Mouse (Mus musculus) neural tube, embryonic 13.5 days (tissue): ENCODE results near the gene Cabp4. TPM values are rescaled to one million over a fixed set of nuclear protein-coding genes. Genes with fewer than 3 reads are reported as not detected.
A peak's percentile ranks its signal among the peaks of the same experiment; 100 is the strongest.

Experiments used
- ATAC-seq: fragments of 200-750 bp; cut with Nextera tagmentation; 2 replicates; pipeline ENCODE4 v1.8.0; 2017; ENCODE audit warnings: low read depth, mild to moderate bottlenecking, moderate TSS enrichment, moderate library complexity
- H3K27ac ChIP-seq: fragments of 300-500 bp; sonication (generic); replicated peaks from 2 replicates; pipeline ENCODE4 v1.5.1; 2015; ENCODE audit warnings: moderate library complexity, mild to moderate bottlenecking, inconsistent platforms
- H3K27me3 ChIP-seq: fragments of 300-500 bp; sonication (generic); 2 replicates; pipeline ENCODE4 v1.6.1; 2015; ENCODE audit warnings: mild to moderate bottlenecking, inconsistent platforms
- H3K36me3 ChIP-seq: fragments of 300-500 bp; sonication (generic); 2 replicates; pipeline ENCODE4 v1.6.1; 2015; ENCODE audit warnings: mild to moderate bottlenecking, inconsistent platforms
- H3K4me1 ChIP-seq: fragments of 300-500 bp; sonication (generic); replicated peaks from 2 replicates; pipeline ENCODE4 v1.6.1; 2015; ENCODE audit warnings: inconsistent platforms
- H3K4me2 ChIP-seq: fragments of 300-500 bp; sonication (generic); 2 replicates; pipeline ENCODE4 v1.6.1; 2015; ENCODE audit warnings: inconsistent platforms, mild to moderate bottlenecking, moderate library complexity
- H3K4me3 ChIP-seq: fragments of 300-500 bp; sonication (generic); 2 replicates; pipeline ENCODE4 v1.5.1; 2015; ENCODE audit warnings: mild to moderate bottlenecking, inconsistent platforms
- H3K9ac ChIP-seq: fragments of 300-500 bp; sonication (generic); 2 replicates; pipeline ENCODE4 v1.6.1; 2015; ENCODE audit warnings: moderate library complexity, mild to moderate bottlenecking, inconsistent platforms
- H3K9me3 ChIP-seq: fragments of 300-500 bp; sonication (generic); 2 replicates; pipeline ENCODE4 v1.6.1; 2016; ENCODE audit warnings: inconsistent platforms
- WGBS: fragments of 180-500 bp; shearing (Covaris S2); methylation state at CpG from one replicate; pipeline ENCODE4 v1.1.7; 2015; 5-methylcytosine and 5-hydroxymethylcytosine counted together
- polyA plus RNA-seq: library from polyadenylated mRNA; unstranded; fragments of >200 nt; fragmentation: Nextera tagmentation; extraction: Ambion mirVana; gene quantifications from 2 replicates; pipeline ENCODE4 v1.2.1, GENCODE M21; 2015

Cabp4 gene
- polyA plus RNA-seq, 1 experiment from 2014 or later: 0.14 TPM

DNA sequence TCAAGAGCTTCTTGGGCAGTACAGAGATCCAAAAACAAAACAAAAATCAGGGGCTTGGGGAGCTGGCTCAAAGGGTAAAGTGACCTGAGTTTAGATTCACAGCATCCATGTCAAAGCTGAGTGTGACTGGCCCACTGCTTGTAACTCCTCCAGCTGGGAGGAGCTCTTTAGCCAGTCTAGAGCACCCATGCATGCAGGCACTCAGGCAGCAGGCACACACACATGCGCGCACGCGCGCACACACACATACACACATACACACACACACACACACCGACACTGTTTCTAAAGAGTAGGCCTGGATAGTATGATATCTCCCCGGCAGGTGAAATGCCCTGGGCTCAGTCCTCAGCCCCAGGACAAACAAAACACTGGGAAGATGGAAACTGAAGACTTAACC, 26.8 kb downstream of the Cabp4 start:
- no peak overlapping the region for H3K9ac ChIP-seq
- peaks cover 12% of the 10 kb centered on the region for H3K4me1 ChIP-seq
- H3K27me3 ChIP-seq: no peaks in the 10 kb centered on the region
- no peak overlapping the region for H3K4me3 ChIP-seq
- no peaks in the 10 kb centered on the region for H3K9me3 ChIP-seq
- H3K4me2 ChIP-seq: no peak overlapping the region
- no peak for ATAC-seq
- H3K36me3 ChIP-seq: peaks cover 61% of the 10 kb centered on the region
- no peak overlapping the region for H3K27ac ChIP-seq
- 97% methylated on average over 7 of the region's 7 CpGs for whole genome bisulfite sequencing

DNA sequence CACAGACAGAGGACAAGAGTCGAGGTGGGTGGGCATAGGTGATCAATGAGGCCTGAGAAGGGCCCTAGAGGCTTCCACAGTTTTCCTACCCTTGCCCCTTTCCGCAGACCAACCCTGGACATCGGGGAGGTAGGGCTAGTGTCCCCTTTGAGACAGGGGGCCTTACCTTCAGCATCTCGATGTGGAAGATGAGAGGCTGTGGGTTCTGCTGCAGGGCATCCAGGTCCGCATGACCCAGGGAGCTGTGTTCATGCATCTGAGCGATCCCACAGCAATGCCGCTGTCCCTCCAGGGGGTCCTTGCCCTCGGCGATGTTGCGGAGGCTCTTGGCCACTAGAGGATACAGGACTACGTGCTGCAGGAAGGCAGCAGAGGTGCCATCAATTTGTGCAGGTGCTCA, 28.0 kb downstream of the Cabp4 start:
- Histone ChIP-seq H3K4me2 (no peak overlapping the region), H3K27ac (no peak overlapping the region), H3K27me3 (no peaks in the 10 kb centered on the region), H3K4me1 (peaks cover 11% of the 10 kb centered on the region), H3K9me3 (no peaks in the 10 kb centered on the region), H3K4me3 (no peak overlapping the region), H3K36me3 (peaks cover 73% of the 10 kb centered on the region), H3K9ac (no peak overlapping the region)
- no peak for ATAC-seq
- WGBS: 85% methylated on average over 11 of the region's 11 CpGs

DNA sequence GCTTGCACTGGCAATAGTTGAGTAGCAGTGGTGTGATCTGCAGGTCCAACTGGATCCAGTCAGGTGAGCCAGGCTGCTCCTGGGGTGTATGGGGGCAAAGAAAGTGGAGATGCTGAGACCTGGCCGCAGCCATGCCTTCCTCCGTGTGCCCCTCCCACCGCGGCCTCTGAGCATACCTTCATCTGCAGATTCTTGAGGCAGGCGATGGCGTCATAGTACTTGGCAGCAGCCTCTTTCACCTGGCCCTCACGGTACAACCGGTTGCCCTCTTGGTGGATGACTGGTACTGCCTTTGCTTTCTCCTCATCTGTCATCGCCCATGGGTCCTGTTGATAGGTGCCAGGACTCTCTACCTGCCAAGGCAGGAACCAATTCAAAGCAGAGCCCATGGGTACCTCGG, 28.7 kb downstream of the Cabp4 start:
- ATAC-seq: no peak
- no peak overlapping the region for H3K9ac ChIP-seq
- no peak overlapping the region for H3K4me3 ChIP-seq
- peaks cover 4% of the 10 kb centered on the region; the same call in 1 of the 2 replicates for H3K4me1 ChIP-seq
- H3K36me3 ChIP-seq: peaks cover 80% of the 10 kb centered on the region
- no peak overlapping the region for H3K4me2 ChIP-seq
- no peaks in the 10 kb centered on the region for H3K9me3 ChIP-seq
- no peak overlapping the region for H3K27ac ChIP-seq
- H3K27me3 ChIP-seq: no peaks in the 10 kb centered on the region
- 94% methylated on average over 10 of the region's 10 CpGs for WGBS

DNA sequence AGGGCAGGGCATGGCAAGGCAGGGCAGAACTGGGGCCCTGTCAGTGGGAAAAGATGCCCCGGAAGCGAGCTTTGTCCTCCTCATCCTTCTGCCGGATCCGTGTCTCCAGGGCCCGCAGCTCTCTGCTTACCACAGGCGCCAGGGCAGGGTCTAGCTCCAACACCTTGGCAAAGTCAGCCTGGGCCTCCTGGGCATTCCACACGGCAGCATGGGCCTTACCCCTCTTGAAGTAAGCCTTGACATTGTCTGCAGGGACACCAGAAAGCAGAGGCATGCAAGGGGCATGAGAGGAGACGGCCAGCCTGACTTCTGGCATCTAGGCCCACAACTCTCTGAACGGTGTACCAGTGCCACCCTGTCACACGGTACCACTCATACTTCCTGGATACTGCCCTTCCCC, 29.3 kb downstream of the Cabp4 start:
- Histone ChIP-seq H3K4me1 (no peaks in the 10 kb centered on the region), H3K9me3 (no peaks in the 10 kb centered on the region), H3K4me3 (no peak overlapping the region), H3K27ac (no peak overlapping the region), H3K36me3 (peaks cover 84% of the 10 kb centered on the region), H3K9ac (no peak overlapping the region), H3K4me2 (no peak overlapping the region), H3K27me3 (no peaks in the 10 kb centered on the region)
- no peak for ATAC-seq
- 89% methylated on average over 10 of the region's 10 CpGs for WGBS

DNA sequence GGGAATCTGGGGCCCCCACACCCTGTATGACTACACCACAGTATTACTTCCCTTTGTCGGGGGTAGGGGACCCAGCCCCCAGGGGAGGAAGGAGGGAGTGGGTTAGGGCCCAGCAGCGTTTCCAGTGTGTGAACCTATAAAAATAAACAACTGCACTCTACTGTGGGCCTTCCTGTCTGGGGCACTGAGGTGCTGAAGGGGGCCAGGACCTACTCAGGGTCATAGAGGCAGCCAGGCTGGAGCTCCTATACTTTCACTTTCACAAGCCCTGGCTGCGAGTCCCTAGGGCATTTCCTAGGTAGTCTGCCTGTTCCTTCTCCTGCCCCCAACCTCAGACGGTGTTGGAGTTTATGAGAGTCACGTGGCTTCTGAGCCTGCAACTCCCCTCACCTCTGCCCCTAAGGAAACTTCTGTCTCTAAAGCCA, 30.0 kb downstream of the Cabp4 start:
- Histone ChIP-seq H3K9ac (no peak overlapping the region), H3K4me3 (no peak overlapping the region), H3K27me3 (no peaks in the 10 kb centered on the region), H3K4me1 (no peaks in the 10 kb centered on the region), H3K4me2 (no peak overlapping the region), H3K9me3 (no peaks in the 10 kb centered on the region), H3K36me3 (peaks cover 91% of the 10 kb centered on the region), H3K27ac (no peak overlapping the region)
- no peak for ATAC-seq
- WGBS: 62% methylated on average over 5 of the region's 5 CpGs

DNA sequence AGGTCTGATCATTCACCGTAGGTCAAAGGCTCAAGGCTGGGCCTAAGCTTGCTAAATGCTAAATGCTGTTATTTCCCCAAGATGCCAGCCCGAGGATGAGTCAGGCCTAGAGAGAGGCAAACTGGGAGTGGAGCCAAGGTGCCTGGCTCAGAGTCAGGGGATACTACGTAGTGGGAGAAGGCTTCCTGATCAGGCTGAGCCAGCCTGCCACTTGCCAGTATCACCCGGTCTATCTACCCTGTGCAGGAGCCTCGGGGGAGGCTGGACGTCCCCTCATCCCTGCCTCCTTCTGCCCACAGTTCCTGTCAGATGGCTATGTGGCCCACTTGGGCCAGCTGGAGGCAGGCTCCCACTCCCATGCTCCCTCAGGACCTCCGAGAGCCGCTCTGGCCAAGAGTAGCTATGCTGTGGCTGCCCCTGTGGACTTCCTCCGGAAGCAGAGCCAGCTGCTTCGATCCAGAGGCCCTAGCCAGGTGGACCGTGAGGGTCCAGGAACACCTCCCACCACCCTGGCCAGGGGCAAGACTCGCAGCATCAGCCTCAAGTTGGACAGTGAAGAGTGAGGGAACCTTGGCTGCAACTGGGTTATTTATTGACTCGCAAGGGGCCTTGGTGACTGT, 30.5 kb downstream of the Cabp4 start:
- Histone ChIP-seq H3K9me3 (no peaks in the 10 kb centered on the region), H3K4me1 (no peaks in the 10 kb centered on the region), H3K27me3 (no peaks in the 10 kb centered on the region), H3K36me3 (peaks cover 91% of the 10 kb centered on the region), H3K27ac (no peak overlapping the region), H3K4me2 (no peak overlapping the region), H3K9ac (no peak overlapping the region), H3K4me3 (no peak overlapping the region)
- 81% methylated on average over 13 of the region's 13 CpGs for WGBS
- no peak for ATAC-seq

DNA sequence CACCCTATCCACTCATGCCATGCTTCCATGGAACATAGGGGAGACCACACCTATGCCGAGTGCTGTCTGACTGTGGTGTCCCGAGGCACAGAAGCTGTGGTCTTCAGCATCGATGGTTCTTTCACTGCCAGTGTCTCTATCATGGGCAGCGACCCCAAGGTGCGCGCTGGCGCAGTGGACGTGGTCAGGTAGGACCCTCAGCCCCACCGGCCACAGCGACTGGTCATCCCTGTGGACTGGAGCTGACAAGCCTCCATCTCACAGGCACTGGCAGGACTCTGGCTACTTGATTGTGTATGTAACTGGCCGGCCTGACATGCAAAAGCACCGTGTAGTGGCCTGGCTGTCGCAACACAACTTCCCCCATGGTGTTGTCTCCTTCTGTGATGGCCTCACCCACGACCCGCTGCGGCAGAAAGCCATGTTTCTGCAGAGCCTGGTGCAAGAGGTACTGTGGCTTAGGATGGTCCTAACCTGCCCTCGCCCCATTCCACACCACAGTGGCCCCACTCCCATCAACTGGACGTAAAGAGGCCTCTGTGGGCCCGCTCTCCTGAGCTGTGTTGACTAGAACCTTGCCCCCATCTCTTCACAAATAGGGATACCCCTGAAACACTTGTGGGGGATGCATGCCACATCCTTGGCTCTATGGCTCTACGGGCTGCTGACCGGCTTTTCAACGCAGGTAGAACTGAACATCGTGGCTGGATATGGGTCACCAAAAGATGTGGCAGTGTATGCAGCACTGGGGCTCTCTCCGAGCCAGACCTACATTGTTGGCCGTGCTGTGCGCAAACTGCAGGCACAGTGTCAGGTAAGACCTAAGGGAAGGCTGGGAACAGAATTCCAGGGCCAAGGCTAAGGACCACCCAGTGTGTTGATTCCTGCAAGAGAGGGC, 31.5 kb downstream of the Cabp4 start:
- Histone ChIP-seq H3K9me3 (no peaks in the 10 kb centered on the region), H3K27ac (no peak overlapping the region), H3K4me2 (no peak overlapping the region), H3K36me3 (peaks cover 90% of the 10 kb centered on the region), H3K27me3 (no peaks in the 10 kb centered on the region), H3K4me1 (no peaks in the 10 kb centered on the region), H3K4me3 (no peak overlapping the region), H3K9ac (no peak overlapping the region)
- ATAC-seq: no peak
- WGBS: 95% methylated on average over 26 of the region's 26 CpGs

DNA sequence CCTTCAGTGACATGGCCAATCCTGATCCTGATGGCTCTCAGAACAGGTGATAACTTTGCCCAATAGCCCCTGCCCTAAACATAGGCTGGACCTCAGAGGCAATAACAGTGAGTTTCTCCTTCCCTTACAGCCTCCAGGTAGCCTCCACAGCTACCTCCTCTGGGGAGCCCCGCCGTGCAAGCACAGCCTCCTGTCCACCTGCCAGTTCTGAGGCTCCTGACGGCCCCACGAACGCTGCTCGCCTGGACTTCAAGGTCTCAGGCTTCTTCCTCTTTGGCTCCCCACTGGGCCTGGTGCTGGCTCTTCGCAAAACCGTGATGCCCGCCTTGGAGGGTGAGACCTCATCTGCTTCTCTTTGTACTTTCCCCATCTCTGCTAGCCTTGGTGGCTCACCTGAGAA, 35.3 kb downstream of the Cabp4 start:
- Histone ChIP-seq H3K4me1 (peaks cover 8% of the 10 kb centered on the region; the same call in 1 of the 2 replicates), H3K9ac (no peak overlapping the region), H3K27ac (no peak overlapping the region), H3K4me2 (no peak overlapping the region), H3K27me3 (no peaks in the 10 kb centered on the region), H3K4me3 (no peak overlapping the region), H3K9me3 (no peaks in the 10 kb centered on the region), H3K36me3 (peaks cover 71% of the 10 kb centered on the region)
- no peak for ATAC-seq
- WGBS: 87% methylated on average over 9 of the region's 9 CpGs

DNA sequence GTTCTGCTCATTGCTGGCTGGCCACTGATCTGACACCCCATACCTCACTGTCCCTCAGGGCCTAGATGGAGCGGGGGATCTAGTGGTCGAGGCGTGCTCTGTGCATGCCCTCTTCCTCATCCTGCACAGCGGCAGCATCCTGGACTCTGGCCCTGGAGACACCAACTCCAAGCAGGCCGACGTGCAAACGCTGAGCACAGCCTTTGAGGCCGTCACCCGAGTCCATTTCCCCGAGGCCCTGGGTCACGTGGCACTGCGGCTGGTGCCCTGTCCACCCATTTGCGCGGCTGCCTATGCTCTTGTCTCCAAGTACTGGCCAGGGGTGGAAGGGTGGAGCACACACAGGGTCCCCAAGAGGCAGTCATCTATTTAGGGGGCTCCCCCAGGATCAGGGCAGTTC, 37.2 kb downstream of the Cabp4 start:
- Histone ChIP-seq H3K9me3 (no peaks in the 10 kb centered on the region), H3K27me3 (peaks cover 10% of the 10 kb centered on the region), H3K27ac (no peak overlapping the region), H3K4me2 (no peak overlapping the region), H3K36me3 (peaks cover 57% of the 10 kb centered on the region), H3K4me1 (peaks cover 18% of the 10 kb centered on the region), H3K9ac (no peak overlapping the region), H3K4me3 (no peak overlapping the region)
- no peak for ATAC-seq
- WGBS: 91% methylated on average over 14 of the region's 14 CpGs

DNA sequence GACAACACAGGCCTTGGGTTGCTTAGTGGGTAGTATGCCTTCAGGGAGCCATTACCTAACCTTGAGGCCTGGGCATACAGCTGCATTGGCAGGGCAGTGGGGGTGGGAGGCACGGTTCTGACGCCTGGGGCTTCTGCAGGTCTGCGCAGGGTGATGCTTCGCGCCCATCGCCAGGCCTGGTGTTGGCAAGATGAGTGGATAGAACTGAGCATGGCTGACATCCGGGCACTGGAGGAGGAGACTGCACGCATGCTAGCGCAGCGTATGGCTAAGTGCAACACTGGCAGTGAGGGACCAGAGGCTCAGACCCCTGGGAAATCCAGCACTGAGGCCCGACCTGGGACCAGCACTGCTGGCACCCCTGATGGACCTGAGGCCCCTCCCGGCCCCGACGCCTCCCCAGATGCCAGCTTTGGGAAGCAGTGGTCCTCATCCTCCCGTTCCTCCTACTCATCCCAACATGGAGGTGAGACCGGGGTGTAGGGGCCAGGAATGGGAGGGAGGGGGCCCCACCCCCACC, 39.1 kb downstream of the Cabp4 start:
- peaks cover 16% of the 10 kb centered on the region for H3K27me3 ChIP-seq
- peaks cover 37% of the 10 kb centered on the region for H3K4me1 ChIP-seq
- peaks cover 40% of the 10 kb centered on the region for H3K36me3 ChIP-seq
- H3K9ac ChIP-seq: no peak overlapping the region
- H3K4me3 ChIP-seq: no peak overlapping the region
- peak overlapping the region; percentile 56 for H3K27ac ChIP-seq
- H3K9me3 ChIP-seq: no peaks in the 10 kb centered on the region
- no peak for ATAC-seq
- no peak overlapping the region for H3K4me2 ChIP-seq
- WGBS: 86% methylated on average over 16 of the region's 16 CpGs

DNA sequence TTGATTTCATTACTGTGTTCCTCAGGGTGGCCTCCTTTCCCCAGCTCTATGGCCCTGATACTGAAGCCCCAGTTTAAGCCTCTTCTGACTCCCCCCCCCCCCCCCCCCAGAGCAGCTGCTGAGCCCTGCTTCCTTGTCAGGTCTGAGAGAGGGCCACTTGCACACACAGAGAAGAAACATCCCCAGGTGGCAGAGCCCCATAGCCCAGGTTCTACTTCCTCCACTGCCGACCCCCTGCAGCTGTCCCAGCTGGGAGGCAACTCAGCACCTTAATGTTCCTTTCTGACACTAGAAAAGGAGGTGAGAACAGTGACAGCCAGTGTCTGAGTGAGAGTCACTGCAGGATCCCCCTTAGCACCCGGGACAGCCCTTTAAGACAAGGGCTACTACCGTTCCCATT, 40.0 kb downstream of the Cabp4 start:
- peaks cover 31% of the 10 kb centered on the region for H3K36me3 ChIP-seq
- H3K27me3 ChIP-seq: peaks cover 16% of the 10 kb centered on the region
- no peaks in the 10 kb centered on the region for H3K9me3 ChIP-seq
- peaks cover 47% of the 10 kb centered on the region for H3K4me1 ChIP-seq
- WGBS: 92% methylated on average over 3 of the region's 3 CpGs
- no peak overlapping the region for H3K9ac ChIP-seq
- no peak overlapping the region for H3K4me2 ChIP-seq
- no peak for ATAC-seq
- no peak overlapping the region for H3K27ac ChIP-seq
- no peak overlapping the region for H3K4me3 ChIP-seq

DNA sequence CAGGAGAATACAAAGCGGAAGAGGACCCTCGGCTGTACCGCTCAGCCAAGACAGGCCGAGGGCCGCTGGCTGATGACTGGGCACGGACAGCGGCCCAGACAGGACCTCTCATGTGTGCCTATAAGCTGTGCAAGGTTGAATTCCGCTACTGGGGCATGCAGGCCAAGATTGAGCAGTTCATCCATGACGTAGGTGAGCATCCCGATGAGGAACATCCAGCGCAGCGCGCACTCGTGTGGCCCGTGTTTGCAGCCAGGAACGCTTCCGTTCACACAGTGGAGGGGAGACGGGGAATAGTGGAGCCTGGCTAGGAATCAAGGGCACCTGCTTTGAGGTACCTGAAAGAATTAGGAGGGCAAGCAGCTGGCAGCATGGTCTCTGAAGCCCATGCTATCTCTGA, 40.5 kb downstream of the Cabp4 start:
- no peak overlapping the region for H3K9ac ChIP-seq
- peaks cover 16% of the 10 kb centered on the region for H3K27me3 ChIP-seq
- H3K36me3 ChIP-seq: peaks cover 31% of the 10 kb centered on the region
- WGBS: 92% methylated on average over 18 of the region's 18 CpGs
- peaks cover 52% of the 10 kb centered on the region for H3K4me1 ChIP-seq
- H3K4me3 ChIP-seq: no peak overlapping the region
- no peak overlapping the region for H3K4me2 ChIP-seq
- ATAC-seq: no peak
- no peak overlapping the region for H3K27ac ChIP-seq
- no peaks in the 10 kb centered on the region for H3K9me3 ChIP-seq
